Mouse (Mus musculus): Measurements from ENCODE around the gene Golm1.
"Not testable (repeated sequence)": the region's sequence is repeated elsewhere in the genome, so short reads cannot be mapped to it uniquely, and the experiment has no call there.

Golm1 gene

DNA sequence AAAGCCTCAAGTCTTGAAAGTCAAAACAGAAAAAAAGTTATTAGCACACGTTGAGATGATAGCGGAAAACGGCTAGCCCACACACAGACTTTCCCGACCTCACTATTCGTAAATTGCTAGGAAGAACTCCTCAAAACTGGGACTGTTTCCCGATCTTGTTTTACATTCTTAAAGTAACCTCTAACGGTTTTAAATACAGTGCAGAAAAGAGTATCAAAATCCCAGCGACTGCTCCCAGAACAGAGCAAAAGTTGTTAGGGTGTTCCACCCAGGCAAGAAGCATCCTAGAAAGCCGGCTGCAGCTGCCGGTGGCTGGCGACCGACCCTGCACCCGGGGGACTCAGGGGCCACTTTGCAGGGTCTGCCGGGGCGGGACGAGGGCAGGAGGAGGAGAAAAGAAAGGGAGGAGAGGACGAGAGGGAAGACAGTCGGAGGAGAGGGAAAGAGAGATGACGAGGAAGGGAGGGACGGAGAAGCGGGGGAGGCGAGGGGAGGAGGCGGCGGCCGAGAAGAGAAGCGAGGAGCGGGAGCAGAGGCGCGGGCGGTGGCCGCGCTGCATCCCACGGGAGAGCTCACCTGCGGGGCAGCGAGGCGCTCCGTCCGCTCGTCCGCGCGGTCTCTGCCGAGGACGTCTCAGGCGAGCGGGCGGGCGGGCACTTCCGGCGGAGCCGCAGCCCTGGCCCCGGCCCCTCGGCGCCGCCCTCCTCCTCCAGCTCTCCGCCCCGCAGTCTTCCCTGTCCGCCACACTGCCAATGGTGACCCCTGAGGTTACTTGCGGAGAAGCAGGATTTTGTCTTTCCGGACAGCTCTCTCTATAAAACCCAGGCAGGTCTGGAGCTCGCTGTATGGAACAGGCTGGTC, at the start of gene Golm1:
Gene Golm1, minus strand, starts transcription at position 661 of the 861 bp plus-strand sequence.
- CTCF ChIA-PET = interaction anchor here (0.7 kb wide), 1 partner anchor 9 kb away, joined by 3 read pairs; no protein-coding TSS in a partner anchor

DNA sequence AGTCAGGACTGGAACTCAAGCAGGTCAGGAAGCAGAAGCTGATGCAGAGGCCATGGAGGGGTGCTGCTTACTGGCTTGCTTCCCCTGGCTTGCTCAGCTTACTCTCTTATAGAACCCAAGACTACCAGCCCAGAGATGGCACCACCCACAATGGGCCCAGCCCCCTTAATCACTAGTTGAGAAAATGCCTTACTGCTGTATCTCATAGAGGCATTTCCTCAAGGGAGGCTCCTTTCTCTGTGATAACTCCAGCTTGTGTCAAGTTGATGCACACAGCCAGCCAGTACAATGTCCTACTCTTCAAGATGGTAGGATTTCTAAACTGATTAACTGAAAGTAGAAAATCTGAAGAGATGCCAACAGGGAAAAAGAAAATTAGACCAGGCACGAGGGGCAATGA, 46.5 kb upstream of the Golm1 start:
- CTCF ChIA-PET = not testable (repeated sequence)

DNA sequence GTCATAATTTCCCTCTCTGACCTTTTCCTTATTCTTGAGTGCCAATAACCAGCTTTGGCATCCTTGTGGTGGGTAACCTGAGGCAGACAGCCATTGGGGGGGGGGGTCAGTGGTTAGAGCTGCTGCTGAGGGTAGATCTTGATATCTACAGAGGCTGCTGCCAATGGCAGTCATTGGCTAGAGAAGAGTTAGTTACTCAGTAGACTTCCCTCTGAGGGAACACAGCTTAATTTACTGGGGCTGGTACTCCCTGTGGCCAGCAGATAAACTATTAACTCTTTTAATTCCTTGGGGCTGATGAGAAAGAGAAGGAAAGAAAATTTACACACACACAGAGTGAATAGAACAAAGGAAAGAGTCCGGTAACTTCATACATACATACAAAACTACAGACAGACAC, 43.9 kb upstream of the Golm1 start:
- CTCF ChIA-PET = interaction anchor here (0.6 kb wide), 1 partner anchor 35 kb away, joined by 5 read pairs; no protein-coding TSS in a partner anchor

DNA sequence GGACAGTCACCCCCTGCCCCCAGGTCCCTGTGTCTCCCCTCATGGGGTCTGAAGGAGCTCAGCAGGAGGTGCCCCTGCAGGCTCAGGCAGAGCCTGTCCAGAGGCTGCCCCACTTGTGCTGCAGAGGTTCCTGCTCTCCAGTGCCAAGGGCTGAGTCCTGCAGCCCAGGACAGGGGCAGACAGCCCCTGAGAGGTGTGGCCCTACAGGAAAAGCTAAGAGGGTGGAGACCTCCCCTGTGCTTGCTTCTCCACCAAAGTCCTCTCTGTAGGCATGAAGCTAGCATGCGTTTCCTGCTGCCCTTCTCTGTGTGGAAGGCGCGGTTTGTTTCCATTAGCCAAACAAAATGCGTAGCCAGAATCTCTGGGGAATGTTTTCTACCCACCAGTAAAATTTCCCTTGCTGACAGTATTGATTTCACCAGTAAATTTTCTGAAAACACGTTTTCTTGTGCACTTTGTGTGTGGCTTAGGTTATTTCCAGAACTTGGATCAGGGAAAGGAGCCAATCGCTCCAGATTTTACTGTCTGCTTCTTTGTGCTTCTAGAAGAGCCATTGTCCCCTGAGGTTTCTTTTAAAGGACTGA, 43.3 kb upstream of the Golm1 start:
- CTCF ChIA-PET = not testable (repeated sequence)

DNA sequence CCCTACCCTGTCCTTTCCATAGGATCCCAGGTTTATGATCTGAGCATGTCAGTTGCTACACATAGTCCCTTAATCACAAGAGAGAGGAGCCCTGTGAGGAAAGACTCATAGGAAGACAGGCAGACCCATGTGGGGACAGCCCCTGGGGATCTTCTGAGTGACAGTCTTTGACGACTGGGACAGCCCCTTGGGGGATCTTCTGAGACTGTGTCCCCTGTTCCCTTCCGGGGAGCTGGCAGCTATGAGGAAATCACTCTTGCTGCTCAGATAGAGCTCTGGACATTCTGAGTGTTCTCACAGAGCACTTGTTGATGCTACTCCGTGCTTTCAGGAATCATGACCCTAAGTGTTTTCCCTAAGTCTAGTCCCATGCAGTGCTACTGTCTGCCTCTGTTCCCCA, 38.1 kb upstream of the Golm1 start:
- CTCF ChIA-PET = interaction anchor here (0.7 kb wide), 1 partner anchor 9 kb away, joined by 3 read pairs; no protein-coding TSS in a partner anchor

DNA sequence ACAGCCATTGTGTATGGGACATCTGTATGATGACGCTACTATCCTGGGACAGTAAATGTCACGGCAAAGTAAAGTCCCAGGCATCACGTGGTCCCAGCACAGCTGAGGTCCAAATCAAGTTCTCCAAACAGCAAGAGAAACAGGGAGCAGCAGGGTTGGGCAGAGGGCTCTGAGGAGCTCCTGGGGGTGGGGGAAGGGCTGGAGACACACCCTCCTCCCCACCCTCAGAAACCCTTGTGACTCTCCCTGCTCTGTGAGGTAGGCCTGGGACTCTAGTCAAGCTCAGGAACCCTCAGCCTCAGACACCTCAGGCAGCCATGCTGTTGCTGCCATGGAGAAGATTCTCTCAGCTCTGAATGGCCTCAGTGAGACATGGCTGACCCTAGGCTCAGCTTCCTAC, 36.4 kb upstream of the Golm1 start, which contains the start of gene Spata31d1b:
Gene Spata31d1b, plus strand, starts transcription at position 301 of the 400 bp plus-strand sequence.
- CTCF ChIA-PET = not testable (repeated sequence)

DNA sequence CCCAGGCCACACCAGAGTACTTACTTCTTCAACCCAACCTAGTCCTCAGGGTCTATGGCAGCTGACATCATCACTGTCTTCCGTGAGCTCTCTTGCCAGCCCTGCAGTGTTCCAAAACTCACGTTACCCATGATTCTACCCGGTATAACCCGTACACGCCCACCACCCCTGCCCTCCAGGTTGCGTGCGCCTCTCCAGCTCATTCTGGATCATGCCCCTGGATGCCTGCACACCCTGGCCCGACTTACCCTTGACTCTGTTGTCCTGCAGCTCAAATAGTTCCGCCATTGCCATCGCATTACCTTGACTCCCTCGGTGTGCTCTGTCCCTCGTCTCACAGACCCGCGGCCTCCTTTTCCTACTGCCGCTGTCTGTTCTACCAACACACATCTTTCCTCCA, 34.6 kb upstream of the Golm1 start, which contains the start of gene Spata31d1a:
Gene Spata31d1a, minus strand, starts transcription at position 101 of the 400 bp plus-strand sequence.
- CTCF ChIA-PET = no interaction called here

DNA sequence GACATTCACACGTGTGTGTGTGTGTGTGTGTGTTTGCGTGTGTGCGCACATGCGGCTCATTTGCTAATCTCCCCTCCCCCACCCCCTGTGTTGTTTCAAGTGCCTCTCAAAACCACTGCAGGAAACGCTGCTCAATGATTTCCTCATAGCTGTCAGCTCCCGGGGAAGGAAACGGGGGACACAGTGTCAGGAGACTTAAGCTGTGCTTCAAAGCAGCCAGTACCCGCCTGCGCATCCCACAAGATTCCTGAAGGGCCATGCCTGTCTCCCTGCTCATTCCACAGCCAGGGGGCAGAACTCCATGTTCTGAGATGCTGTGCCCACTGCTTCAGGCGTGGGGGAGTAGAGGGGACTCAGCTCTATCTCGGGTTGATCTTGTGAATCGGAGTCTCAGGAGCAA, 29.0 kb upstream of the Golm1 start:
- CTCF ChIA-PET = no interaction called here

DNA sequence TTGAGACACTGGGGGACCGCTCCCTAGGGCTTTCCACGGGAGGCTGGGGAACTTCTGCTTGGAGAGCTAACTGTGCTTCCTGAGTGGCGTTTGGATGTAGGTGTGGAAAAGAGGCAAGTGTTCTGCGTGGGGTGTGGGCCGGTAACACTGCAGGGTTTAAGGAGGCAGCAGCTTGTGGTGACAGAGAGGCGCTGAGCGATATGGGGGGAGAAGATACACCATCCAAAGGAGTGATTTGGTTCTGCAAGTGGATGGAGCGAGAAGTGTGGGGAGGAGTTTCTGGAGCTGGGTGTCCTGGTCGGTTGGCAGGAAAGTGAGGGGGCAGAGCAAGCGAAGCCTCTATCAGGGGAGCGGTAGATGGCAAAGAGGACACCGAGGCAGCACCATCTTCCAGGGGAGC, 27.9 kb upstream of the Golm1 start:
- CTCF ChIA-PET = no interaction called here

DNA sequence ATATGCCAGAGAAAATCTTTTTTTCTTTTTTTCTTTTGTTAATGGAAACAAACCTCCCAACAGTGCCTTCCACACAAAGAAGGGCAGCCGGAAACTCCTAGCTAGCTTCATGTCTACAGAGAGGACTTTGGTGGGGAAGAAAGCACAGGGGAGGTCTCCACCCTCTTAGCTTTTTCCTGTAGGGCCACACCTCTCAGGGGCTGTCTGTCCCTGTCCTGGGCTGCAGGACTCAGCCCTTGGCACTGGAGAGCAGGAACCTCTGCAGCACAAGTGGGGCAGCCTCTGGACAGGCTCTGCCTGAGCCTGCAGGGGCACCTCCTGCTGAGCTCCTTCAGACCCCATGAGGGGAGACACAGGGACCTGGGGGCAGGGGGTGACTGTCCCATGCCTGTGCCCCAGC, 24.5 kb upstream of the Golm1 start:
- CTCF ChIA-PET = not testable (repeated sequence)

DNA sequence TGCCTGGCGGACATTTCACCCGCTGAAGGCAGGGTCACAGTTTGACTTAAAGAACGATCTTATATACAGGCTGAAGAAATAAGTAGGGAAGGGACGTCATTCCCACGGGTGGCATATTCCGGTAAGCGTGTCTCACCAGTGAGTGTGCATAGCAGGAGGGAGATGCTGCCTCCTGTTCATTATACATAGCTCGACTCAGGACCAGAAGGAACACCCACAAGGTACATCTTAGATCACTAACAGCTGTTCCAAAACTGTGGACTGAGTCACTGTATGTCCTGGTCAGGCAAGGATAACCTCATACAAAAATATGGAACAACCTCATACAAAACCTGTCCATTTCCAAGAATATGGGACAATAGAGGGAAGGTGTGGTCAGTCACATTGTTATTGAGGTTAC, 23.5 kb upstream of the Golm1 start:
- CTCF ChIA-PET = no interaction called here

DNA sequence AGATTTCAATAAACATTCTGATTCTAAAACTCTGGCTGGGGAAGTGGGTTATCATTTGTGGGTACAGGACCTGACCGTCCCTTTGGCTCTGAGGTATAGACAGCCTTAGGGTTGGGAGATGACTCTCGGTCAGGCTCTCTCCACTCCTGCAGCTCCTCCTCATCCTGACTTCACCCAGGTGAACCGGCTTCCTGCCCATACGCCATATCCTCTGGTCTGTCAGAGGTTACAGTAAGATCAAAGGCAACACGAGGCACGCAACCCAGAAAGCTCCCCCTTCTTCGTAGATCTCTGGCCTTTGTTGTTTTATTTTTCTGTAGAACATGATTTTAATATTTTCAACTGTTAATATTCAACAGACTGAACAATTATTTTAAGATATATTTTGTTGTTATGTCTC, 20.2 kb upstream of the Golm1 start:
- CTCF ChIA-PET = no interaction called here

DNA sequence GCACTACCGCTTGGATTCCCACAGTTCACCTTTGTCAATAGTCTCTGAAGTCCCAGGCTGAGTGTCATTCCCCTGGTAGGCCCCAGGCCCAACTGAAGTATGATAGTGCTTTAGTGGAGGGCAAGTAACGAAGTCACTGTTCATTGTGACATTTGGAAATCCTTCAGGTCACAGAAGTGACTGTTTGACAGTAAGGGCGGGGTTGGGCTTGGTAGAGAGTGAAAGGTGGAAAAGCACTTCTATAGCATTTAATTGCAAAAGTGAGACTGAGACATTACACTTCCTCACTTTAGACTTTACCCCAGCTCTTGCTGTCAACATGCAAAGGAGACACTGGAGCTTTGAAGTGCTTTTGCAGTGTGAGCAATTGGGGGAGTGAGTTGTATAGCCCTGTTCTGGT, 18.4 kb upstream of the Golm1 start, which contains the start of gene 4921517D22Rik:
Gene 4921517D22Rik, minus strand, starts transcription at position 101 of the 400 bp plus-strand sequence.
- CTCF ChIA-PET = no interaction called here

DNA sequence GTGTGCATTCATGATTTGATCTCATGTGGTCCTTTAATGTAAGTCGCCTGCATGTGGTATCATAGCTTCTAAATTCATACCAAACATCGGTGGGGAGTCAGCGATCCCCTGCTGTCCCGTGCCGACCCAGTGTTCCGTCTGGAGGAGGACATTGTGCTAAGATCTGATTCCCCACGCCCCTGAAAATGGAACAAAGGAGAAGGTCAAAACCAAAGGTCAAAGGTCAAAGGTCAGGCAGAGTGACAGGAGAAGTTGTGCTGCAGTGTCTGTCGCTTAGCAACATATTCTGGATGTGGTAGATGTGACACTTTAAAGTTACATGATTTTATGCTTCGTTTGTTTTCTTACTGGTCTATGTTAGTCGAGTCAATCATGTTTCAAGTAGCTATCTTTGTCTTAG, 15.9 kb upstream of the Golm1 start:
- CTCF ChIA-PET = interaction anchor here (0.6 kb wide), 1 partner anchor 1054 kb away, joined by 7 read pairs; no protein-coding TSS in a partner anchor

DNA sequence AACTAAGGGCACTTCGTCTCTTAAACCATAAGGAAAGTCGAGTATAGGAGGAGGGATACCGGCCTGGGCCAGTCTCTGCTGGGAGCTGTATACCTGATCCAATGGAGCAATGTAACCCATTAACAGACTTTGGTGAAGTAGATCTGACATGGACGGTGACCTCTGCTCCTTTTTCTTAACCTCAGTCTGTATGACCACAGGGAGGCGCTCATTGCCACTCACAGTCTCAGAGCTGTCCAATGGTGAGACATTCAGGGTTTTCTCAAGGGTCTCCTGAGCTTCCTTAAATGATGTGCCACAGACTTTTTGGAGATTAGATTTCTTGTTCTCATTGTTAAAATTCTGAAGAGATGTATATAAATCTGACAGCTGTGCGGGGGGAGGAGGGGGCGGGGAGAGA, 15.0 kb upstream of the Golm1 start:
- CTCF ChIA-PET = no interaction called here

DNA sequence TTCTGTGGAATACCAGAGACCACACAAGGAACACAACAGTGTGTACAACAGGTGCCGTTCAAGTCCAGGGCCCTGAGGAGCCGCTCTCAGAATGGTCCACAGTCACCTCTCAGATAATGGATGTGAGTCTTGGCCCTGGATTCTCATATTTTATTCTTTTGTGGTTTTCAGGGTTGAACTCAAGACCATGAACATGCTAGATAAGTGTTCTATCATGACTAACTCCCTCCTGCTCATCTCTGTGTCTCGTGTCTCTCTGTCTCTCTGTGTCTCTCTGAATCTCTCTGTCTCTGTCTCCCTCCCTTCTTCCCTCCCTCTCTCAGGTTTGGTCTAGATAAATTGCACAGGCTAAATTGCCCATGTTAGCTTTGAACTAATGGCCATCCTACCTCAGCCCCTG, 14.2 kb upstream of the Golm1 start:
- CTCF ChIA-PET = no interaction called here

DNA sequence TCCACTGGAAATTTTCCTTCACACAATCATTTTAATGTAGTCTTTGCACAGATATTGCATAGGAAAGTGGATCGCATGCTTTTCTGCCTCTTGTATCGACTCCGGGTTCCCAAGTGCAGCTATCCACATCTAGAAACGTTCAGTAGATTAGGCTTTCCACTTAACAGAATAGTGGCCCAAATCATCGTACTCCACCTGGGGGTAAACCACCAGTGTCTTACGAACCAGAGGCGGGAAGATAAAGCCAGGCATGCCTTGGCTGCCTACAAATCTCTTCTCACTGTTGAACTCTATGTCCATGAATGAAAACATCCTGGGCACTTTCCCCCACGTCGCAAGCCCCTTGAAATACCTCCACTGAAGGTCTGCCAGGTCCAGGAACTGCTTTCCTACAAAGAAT, 13.7 kb upstream of the Golm1 start:
- CTCF ChIA-PET = no interaction called here

DNA sequence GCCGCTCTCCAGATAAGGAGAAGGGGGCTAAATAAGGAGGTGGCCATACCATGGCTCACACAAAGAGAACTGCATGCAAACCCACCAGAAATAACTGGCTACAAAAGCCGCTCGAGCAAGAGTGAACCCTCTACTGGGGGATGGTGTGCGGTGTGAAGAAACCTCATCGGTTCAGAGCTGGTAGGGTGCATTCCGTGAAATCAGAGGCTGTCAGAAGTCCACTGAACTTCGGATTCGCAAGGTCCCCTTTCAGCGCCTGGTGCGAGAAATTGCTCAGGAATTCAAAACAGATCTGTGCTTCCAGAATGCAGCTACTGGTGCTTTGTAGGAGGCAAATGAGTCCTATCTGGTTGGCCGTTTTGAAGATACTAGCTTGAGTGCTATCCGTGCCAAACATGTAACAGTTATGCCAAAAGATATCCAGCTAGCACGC, 12.7 kb upstream of the Golm1 start:
- CTCF ChIA-PET = no interaction called here

DNA sequence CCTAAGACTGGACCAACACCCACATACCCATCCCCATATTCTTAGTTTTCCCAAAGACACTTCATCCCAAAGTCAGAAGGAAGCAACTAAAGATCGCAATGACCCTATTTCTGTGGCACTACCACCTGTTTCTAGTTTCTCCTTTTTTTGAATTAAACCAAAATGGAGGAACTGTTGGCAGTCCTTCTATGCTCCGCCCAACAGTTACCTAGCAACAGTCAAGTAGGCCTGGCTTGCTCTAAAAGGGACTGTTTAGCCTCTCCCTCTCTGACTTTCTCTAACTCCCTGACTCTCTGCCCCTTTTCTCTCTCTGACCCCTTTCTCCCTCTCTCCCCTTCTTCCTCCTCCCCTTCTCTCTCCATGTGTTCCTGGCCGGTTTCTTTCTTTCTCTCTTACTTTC, 9.6 kb upstream of the Golm1 start:
- CTCF ChIA-PET = no interaction called here

DNA sequence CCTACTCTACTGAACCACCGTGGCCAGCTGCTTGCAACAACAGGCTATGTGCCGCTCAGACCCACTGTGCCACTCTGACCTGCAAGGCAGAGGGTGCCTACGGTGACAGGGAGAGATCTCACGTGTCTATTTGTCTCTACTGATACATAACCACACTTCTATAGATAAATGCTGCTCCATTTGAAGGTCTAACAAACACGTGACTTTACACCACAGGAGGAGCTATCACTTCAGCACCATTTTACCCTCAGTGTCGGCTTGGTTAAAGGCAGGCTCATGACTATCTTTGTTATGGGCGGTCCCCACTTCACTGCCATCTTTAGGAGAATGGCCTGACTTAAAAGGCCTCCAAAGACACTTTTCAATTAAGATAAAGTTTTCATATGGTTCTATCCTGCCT, 7.0 kb upstream of the Golm1 start:
- CTCF ChIA-PET = no interaction called here

DNA sequence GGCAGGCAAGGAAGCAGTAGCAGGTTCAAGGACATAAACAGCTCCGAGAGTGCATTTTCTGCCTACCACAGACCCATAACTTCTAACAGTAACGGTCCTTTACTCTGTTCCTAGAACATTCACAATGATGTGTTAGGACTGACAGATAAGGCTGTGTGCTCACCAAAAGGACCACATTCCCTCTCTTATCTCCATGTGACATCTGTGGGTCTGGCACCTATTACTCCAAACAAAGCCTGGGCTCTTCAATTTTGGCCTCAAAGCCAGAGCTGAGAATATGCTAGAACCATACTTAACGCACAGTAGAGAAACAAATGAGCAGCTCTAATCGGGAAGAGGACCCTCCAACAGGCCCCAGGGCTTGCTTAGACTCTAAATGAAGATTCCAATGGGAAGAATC, 4.3 kb upstream of the Golm1 start:
- CTCF ChIA-PET = no interaction called here

DNA sequence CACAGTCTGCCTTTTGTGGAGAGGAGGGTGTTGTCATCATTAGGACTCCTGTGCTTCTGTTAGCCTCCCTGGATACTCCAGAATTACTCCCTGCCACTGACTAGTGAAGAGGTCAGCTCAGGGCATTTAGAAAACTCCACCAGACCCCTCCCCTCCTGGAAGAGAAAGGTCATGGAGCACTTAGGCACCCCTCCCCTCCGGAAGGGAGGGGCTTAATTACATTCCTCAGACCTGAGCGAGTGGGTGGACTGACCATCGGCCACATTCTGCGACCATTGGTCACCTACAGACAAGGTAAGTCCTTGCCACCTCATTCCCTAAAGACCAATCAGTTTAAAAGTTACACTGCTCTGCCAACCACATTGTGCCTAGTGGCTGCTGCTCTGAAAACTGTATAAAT, 3.7 kb upstream of the Golm1 start:
- CTCF ChIA-PET = no interaction called here
